Mouse (Mus musculus) liver, adult (tissue): ENCODE results near the gene Ndufaf4.

ENCODE experiments used
- GATA4 ChIP-seq: IDR thresholded peaks from 2 replicates; pipeline ENCODE4 v1.6.1; 2014; ENCODE audit warnings: mild to moderate bottlenecking, low read length; ENCODE audit not compliant: insufficient replicate concordance

Gene Ndufaf4

GRCm38 (mm10) chr4:24942728-24943424, 45.0 kb downstream of the Ndufaf4 start:
- TF ChIP-seq GATA4 = no peak
